Comparison of ENCODE assay signal across 8 mouse cellular contexts in the genomic region with DNA sequence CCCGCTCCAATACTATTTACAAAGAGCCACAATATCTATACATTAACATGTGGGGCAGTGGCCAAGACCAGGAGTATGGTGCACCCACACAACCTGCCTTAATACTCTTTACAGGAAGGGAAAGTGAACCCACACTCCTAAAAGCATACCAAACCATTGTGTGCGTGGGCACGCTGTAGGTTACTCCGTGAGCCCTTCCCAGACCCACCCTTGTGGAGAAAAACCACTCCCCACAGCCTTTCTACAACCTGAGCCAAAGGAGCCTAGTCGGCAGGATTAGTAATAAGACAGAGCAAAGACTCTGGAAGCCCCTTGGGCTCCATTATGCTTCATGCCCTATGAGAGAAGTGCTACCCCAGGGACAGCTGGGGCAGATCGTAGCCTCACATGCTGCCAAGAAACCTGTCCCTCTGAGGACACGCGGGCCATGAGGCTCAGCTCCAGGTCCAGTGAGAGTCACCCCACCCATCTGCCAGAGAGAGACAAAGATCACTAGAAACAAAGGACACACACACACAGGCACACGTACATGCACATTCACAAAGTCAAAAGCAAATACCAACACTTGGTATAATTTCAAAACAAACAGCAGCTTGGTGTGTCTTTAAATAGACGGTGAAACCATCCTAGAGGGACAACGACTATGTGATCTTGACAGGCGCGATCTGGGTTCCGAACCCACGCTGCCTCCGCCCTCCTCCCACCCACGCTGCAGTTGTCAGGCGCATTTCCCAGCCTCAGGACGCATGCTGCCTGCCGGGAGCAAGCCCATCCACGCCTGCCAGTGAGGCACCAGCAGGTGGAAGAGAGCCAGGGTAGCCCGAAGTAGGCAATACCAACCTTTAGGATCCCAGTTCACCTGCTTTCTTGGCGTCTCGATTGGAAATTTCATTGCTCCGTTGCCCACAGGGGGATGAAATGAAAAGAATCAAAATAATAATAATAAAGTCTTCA. TPM values are rescaled to one million over a fixed set of nuclear protein-coding genes. Genes with fewer than 3 reads are reported as not detected.
A peak's percentile ranks its signal among the peaks of the same experiment; 100 is the strongest.
DNase-seq lines count a peak whose midpoint lies in the region; ATAC-seq and TF ChIP-seq lines count a peak whose summit lies in the region.

No protein-coding gene starts in this region.

- no peaks in the 10 kb centered on the region for H3K36me3 ChIP-seq in neural tube, embryonic 11.5 days (ENCODE audit: control insufficient read depth, insufficient read depth, low read length)
- no peaks in the 10 kb centered on the region for H3K36me3 ChIP-seq in hindbrain, embryonic 15.5 days
- no peaks in the 10 kb centered on the region for H3K36me3 ChIP-seq in limb, embryonic 14.5 days (ENCODE audit: control insufficient read depth, insufficient read depth, low read length)

- H3K4me3 ChIP-seq in neural tube, embryonic 11.5 days (ENCODE audit: low read depth, low read length): peak overlapping the region; percentile 81
- H3K4me3 ChIP-seq in hindbrain, embryonic 15.5 days: peak overlapping the region; percentile 62
- peak overlapping the region; percentile 67 for H3K4me3 ChIP-seq in limb, embryonic 14.5 days (replicated peaks; ENCODE audit: low read length)

- H3K9me3 ChIP-seq in neural tube, embryonic 11.5 days (ENCODE audit: control insufficient read depth, low read length): no peaks in the 10 kb centered on the region
- no peaks in the 10 kb centered on the region for H3K9me3 ChIP-seq in hindbrain, embryonic 15.5 days
- H3K9me3 ChIP-seq in limb, embryonic 14.5 days (ENCODE audit: control insufficient read depth, low read length): no peaks in the 10 kb centered on the region

- peak overlapping the region; percentile 83 for H3K9ac ChIP-seq in neural tube, embryonic 11.5 days (ENCODE audit: low read length)
- H3K9ac ChIP-seq in hindbrain, embryonic 15.5 days: peak overlapping the region; percentile 68
- no peak overlapping the region for H3K9ac ChIP-seq in limb, embryonic 14.5 days (ENCODE audit: low read depth, low read length, severe bottlenecking)

- TF ChIP-seq POLR2A in limb, embryonic 14.5 days (IDR thresholded peaks at IDR 0.05; ENCODE audit: borderline replicate concordance, extremely low read depth, insufficient read depth, insufficient read length): no peak

- peaks cover 12% of the 10 kb centered on the region; the same call in 1 of the 2 replicates for H3K27me3 ChIP-seq in neural tube, embryonic 11.5 days (ENCODE audit: control insufficient read depth, insufficient read depth, low read length)
- H3K27me3 ChIP-seq in hindbrain, embryonic 15.5 days: no peaks in the 10 kb centered on the region
- peaks cover 66% of the 10 kb centered on the region for H3K27me3 ChIP-seq in limb, embryonic 14.5 days (ENCODE audit: control insufficient read depth, insufficient read depth, low read length)

- DNase-seq in neural tube, embryonic 11.5 days (ENCODE audit: low spot score): peak; percentile 64
- DNase-seq in neural tube, embryonic 10.5 days (ENCODE audit: extremely low spot score, low spot score): no peak
- DNase-seq in embryo, embryonic 11 days: peak; percentile 43
- no peak for DNase-seq in limb, embryonic 14.5 days (ENCODE audit: low spot score)
- peak; percentile 76 for DNase-seq in right cerebral cortex, postnatal 4 days
- DNase-seq in thymus, postnatal 14 days: no peak
- no peak for DNase-seq in kidney, adult 9 months

- WGBS in neural tube, embryonic 11.5 days: 12% methylated on average over 25 of the region's 25 CpGs
- WGBS in hindbrain, embryonic 15.5 days: 4% methylated on average over 25 of the region's 25 CpGs
- 19% methylated on average over 25 of the region's 25 CpGs for WGBS in limb, embryonic 14.5 days

- H3K4me2 ChIP-seq in neural tube, embryonic 11.5 days (ENCODE audit: low read depth): peak overlapping the region; percentile 69
- peak overlapping the region; percentile 90 for H3K4me2 ChIP-seq in hindbrain, embryonic 15.5 days
- peak overlapping the region; percentile 98 for H3K4me2 ChIP-seq in limb, embryonic 14.5 days (replicated peaks; ENCODE audit: low read depth, low read length, severe bottlenecking)

- peaks cover 13% of the 10 kb centered on the region; the same call in 1 of the 2 replicates for H3K4me1 ChIP-seq in neural tube, embryonic 11.5 days (ENCODE audit: control insufficient read depth, insufficient read depth, low read length)
- H3K4me1 ChIP-seq in hindbrain, embryonic 15.5 days (replicated peaks): peaks cover 73% of the 10 kb centered on the region
- H3K4me1 ChIP-seq in limb, embryonic 14.5 days (ENCODE audit: control insufficient read depth, insufficient read depth, low read length): no peaks in the 10 kb centered on the region

- peak overlapping the region; percentile 81 for H3K27ac ChIP-seq in neural tube, embryonic 11.5 days (ENCODE audit: low read depth, low read length)
- peak overlapping the region; percentile 97 for H3K27ac ChIP-seq in hindbrain, embryonic 15.5 days (replicated peaks)
- H3K27ac ChIP-seq in limb, embryonic 14.5 days (replicated peaks; ENCODE audit: low read depth, low read length): no peak overlapping the region

- 0 out of 2 replicates have a peak, but pooled peaks have one; percentile 22 for ATAC-seq in neural tube, embryonic 11.5 days (ENCODE audit: insufficient read depth, low FRiP score, low TSS enrichment)
- ATAC-seq in hindbrain, embryonic 15.5 days (ENCODE audit: low FRiP score, low read depth): peak; percentile 32; the same call in 1 of the 2 replicates
- ATAC-seq in limb, embryonic 14.5 days (ENCODE audit: low FRiP score, low read depth): no peak

RNA-seq across cellular contexts. Expression of gene Kcnk10, which starts 4.5 kb away (rescaled TPM):
- polyA plus RNA-seq in neural tube, embryonic 11.5 days (2014; fragmentation: Nextera tagmentation; extraction: Ambion mirVana): 21.3 and 22.8 TPM in 2 replicates
- polyA plus RNA-seq in hindbrain, embryonic 15.5 days (2015; fragmentation: Nextera tagmentation; extraction: Ambion mirVana): 34.8 and 37.2 TPM in 2 replicates
- 0.08 and 0.14 TPM in 2 replicates for polyA plus RNA-seq in limb, embryonic 14.5 days (2012; rRNA removed)
- polyA plus RNA-seq in limb, embryonic 14.5 days (2014; fragmentation: Nextera tagmentation; extraction: Ambion mirVana): 0.11 TPM in 1 of 2 replicates, not detected in the other

RNA-seq across cellular contexts. Expression of gene Spata7, which starts 54.4 kb away (rescaled TPM):
- polyA plus RNA-seq in neural tube, embryonic 11.5 days (2014; fragmentation: Nextera tagmentation; extraction: Ambion mirVana): 19.5 and 24.1 TPM in 2 replicates
- polyA plus RNA-seq in hindbrain, embryonic 15.5 days (2015; fragmentation: Nextera tagmentation; extraction: Ambion mirVana): 30.6 and 32.3 TPM in 2 replicates
- 7.7 and 8.4 TPM in 2 replicates for polyA plus RNA-seq in limb, embryonic 14.5 days (2012; rRNA removed)
- polyA plus RNA-seq in limb, embryonic 14.5 days (2014; fragmentation: Nextera tagmentation; extraction: Ambion mirVana): 12.5 and 15.3 TPM in 2 replicates

Comparison
In these comparisons a context has a peak if more than half of its experiments do, and no peak if none do; other contexts are left out.
1. DNase-seq: peak in neural tube, embryonic 11.5 days (single experiment), embryo, embryonic 11 days (single experiment) and right cerebral cortex, postnatal 4 days (single experiment); none in neural tube, embryonic 10.5 days (single experiment), limb, embryonic 14.5 days (single experiment), thymus, postnatal 14 days (single experiment) and kidney, adult 9 months (single experiment).
2. RNA of gene Kcnk10, which starts 4.5 kb away (polyA plus RNA-seq): 34.8 to 37.2 TPM in hindbrain, embryonic 15.5 days and 21.3 to 22.8 TPM in neural tube, embryonic 11.5 days; 0.08 to 0.14 TPM in limb, embryonic 14.5 days; every median in the first group is over 10 times any median in the second.
3. Peak in every context shown above with its lines, with median percentiles within 50 percentile points of each other: H3K4me2 ChIP-seq and H3K4me3 ChIP-seq.